Mouse (Mus musculus) cerebellum, adult 8-10 months (tissue): ENCODE measurements around the gene D11Wsu47e.
A peak's percentile ranks its signal among the peaks of the same experiment; 100 is the strongest.

Experiments
- DNase-seq: peaks from one replicate; pipeline ENCODE4 v3.0.0; 2022

The D11Wsu47e gene

DNA sequence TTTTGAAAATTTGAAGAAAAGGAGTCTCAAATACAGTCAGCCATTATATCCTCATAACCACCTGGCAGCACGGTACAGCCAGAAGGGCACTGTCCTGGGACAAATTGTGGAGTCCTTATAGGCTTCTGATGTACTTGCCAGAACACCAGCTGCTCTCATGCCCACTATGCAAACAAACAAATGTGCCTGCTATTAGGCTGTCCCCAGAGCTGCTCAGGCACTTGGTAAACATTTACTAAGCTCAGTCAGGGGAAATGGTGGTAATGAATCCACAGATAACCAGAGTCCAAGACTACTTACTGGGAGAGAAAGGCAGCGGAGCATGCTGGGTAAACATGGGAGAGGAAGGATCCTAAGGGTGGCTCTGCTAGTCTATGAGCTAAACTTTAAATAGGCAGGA is 17.1 kb upstream of the D11Wsu47e start:
- no peak for DNase-seq

DNA sequence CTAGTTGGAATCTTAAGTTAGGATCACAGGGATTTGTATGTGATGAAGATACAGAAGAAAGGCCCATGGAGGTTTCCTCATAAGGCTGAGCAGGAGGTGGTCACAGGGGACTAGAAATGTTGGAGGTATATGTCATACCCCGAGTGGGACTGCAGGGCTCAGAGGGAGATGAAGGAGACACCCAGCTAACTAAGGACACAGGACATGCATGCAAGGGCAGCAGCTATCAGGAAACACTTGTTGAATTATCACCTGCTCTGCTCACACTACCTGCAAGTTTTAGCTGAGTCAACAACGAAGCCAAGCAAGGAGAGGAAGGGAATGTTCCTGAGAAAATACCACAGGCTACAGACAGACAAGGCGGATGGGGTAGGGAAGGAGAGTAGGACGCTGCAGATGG is 16.5 kb upstream of the D11Wsu47e start:
- no peak for DNase-seq

DNA sequence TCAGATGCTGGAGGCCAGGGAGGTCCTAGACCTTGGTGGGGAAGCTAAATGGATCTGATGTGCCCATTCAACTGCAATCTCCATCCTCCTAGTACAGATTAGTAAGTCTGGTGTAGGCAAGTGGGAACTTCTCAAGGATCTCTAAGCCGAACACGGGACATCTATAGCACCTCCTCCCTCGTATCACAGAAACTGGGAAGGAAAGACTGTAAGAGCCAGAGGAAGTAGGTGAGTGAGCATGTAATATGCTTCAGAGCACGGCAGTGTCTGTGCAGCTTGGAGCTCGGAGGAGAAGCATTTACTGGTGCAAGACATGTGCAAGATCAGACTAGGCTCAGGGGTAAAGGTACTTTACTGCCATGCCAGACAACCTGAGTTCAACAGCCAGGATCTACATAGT is 15.4 kb upstream of the D11Wsu47e start:
- no peak for DNase-seq

DNA sequence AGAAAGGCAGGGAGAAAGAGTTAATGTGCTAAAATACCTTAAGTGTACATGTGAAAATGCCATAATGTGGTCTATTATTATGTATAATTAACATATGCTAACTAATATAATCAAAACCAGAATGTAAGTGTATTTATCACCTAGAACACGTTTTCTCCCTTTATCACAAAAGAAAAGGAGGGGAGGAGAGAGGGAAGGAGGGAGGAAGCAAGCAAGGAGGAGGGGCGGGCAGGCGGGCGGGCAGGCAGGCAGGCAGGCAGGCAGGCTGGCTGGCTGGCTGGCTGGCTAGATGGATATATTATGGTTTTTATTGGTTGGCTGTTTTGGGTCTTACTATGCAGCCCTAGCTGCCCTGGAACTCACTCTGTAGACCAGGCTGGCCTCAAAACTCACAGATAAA is 14.5 kb upstream of the D11Wsu47e start:
- DNase-seq: no peak

DNA sequence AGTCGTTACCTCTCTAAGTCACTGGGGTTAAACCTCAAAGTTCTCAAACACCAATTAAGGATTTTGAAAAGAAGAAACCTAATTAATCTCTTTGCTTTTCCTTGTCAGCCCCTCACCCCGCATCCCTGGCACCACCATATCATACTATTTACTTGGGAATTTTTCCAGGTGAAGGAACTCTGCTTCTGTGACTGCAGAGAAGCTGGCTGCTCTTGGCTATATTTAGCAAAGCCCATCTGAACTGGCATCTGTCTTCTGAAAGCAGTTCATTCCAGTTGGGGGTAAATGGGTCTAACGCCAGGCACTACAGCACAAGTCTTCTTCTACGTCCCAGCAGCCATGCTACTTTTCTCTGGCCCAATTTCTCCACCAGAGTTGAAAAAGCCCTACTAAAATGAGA is 10.6 kb upstream of the D11Wsu47e start:
- DNase-seq: no peak

DNA sequence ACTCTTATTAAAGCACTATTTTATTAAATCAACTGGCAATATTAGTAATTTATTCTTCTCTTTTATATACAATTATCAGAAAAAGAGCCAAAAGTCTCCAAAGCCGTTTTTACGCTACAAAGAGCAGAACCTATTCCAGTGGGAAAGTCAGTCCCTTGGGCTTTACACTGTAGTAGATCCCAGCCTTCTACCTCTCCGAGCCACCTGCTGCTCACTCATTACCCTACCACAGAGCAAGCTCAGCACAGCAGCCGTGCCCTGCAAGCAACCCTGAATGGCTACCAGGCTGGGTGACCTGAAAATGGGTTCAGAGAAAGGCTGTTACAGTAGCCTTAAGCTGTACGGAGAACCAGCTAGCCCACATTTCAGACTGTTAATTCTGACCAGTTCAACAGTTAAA is 9.6 kb upstream of the D11Wsu47e start:
- DNase-seq: no peak

DNA sequence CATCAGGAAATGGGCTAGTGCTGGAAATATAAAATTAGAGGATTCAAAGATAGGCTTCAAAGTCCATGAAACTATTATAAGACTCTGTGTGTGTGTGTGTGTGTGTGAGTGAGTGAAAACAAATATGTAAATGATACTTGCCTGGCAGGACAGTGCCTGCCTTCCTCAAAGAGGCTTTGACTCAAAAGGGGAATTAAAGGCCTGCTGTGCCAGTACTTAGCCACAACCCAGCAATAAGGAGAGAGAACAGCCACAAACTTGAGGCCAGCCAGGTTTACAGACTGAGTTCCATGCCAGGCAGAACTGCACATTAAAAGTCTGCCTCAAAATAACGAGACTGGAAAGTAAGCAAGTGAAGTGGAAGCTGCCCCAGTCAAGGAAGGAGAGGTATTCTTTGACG is 7.4 kb upstream of the D11Wsu47e start:
- DNase-seq: no peak

DNA sequence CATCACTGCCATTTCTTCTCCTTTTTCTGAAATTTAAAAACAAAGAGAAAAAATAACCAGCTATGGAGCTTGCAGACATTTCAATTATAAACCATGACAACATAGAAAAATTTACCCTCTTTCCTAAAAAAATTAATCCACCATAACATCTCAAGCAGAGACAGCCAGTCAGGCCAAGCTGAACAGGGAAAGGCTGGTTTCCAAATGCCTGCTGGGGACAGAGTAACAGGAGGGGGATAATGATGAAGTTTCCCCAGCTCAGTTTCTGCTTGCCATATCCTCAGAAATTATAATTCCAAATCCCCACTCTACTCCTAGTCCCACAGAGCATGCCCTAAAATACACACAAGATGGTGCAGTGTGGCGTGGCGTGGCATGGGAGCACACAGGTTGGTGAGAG is 6.8 kb upstream of the D11Wsu47e start:
- no peak for DNase-seq

DNA sequence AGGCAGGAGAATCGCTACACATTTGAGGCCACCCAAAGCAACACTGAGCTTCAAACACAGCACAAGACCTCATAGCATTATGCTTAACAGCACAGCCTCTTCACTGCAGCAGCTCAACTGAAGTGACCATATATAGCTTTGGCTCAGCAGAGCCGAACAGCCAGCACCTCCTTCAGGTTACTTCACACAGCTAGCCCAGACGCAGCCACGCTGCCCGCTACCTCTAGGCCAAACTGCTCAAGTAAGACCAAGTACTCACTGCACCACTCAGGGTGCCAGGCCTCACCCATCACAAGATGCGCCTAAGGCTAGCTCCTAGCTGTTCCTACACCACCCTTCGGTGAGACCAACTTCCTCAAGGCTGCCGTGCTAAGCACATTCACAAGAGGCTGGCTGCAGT is 5.8 kb upstream of the D11Wsu47e start:
- no peak for DNase-seq

DNA sequence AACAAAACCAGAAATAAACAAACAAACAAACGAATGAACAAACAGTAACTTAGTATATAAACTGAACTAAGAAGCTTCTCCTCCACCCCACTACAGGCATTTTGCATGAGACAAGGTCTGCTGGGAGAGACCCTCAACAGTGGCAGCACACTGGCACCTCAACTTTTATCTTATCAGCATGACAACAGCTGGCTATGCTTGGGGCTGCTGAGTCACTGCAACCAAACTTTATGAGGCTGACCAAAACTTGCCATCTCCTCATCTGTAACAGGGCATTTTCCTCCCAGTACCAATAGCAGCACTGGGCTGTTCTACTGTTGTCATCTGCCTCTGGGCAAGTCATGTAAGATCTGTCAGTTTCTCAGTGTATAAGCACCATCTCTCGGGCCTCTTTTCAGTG is 3.3 kb upstream of the D11Wsu47e start:
- no peak for DNase-seq

DNA sequence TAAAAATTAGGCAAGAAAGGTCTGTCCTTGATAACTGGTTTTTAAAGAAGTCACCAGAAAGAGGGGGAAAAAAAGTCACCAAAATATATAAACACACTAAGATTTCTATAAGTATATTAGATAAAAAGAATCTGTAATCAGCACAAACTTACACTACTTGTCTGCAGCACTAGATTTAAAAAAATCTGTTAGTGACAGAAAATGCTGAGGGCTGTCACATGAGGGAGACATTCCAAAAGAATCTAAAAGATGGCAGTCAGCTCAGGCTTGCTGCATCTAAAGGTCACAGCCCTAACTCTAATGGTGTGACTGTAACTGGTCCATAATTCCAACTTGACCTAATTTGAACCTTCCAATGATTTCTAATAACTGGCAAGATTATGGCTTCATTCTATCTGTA is 2.2 kb upstream of the D11Wsu47e start:
- DNase-seq: no peak

DNA sequence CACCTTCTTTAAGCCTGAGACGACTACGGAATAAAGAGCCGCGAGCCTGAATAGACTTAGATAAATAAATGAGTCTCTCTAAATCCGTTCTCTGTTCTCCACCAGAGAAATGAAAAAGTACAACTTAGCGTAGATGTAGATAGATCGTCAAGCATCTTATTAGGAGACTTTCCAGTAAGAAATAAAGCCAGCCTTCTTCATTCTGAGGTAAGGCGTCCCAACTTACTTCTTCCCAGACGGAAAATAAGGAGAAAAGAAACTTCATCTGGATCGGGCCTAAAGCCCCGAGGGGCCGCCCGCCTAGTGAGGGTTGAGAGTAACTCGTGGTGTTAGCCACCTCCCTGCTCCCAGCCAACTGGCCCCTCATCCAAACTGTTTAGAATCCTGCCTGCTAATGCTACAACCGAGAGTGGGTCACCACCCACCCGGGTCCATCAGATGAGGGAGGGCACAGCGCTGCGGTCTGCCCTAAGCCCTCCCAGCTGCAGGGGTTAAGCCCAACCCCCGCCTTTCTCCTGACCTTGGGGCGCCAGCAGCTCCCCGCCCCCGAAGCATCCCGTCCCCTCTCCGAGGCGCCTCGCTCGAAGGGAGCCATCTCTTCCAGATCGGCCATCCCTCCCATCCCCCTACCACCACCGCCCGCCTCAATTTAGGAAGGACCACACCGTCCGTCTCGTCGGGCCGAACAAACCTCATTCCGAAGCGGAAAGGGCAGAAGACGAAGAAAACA is 1.1 kb upstream of the D11Wsu47e start:
- DNase-seq: no peak

DNA sequence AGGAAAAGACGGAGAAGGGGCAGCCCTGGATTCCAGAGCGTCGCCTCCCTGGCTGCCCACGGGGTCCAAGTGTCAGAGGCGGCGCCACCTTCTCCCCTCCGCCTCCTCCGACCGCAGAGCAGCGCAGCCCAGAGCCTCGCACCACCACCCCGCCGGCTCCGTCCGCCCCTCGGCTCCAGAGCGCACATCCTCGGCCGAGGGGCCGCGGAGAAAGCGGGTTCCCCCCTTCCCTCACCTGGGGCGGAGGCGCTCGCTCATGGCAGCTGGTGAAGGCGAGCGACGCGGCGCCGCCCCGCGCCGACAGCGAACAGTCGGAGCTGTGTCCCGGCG is 620 bp upstream of the D11Wsu47e start:
- no peak for DNase-seq

DNA sequence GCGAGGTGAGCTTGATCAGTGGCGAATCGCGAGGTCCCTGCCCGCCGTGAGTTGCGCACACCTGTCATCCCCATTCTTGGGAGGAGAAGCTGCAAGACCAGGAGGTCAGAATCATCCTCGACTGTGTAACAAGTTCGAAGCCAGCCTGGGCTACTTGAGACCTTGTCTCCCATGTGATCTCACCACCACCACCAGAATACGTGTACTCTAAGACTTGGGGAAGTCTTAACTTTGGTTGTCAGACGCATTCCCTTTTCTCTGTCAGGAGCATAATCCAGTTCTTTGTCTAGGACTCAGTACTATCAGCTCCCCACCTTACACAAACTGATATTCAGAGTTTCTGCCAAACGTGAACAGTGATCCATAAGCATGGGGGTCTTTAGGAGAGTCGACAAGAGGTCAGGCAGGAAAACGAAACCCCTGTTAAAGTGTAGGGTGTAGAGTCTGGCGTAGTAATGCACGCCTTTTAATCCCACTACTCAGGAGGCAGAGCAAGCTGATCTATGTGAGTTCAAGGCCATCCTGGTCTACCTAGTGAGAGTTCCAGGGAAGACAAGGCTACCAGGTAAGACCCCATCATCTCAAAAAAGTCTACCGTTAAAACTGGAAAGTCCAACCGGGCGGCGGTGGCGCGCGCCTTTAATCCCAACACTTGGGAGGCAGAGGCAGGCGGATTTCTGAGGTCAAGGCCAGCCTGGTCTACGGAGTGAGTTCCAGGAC is 655 bp downstream of the D11Wsu47e start:
- no peak for DNase-seq

DNA sequence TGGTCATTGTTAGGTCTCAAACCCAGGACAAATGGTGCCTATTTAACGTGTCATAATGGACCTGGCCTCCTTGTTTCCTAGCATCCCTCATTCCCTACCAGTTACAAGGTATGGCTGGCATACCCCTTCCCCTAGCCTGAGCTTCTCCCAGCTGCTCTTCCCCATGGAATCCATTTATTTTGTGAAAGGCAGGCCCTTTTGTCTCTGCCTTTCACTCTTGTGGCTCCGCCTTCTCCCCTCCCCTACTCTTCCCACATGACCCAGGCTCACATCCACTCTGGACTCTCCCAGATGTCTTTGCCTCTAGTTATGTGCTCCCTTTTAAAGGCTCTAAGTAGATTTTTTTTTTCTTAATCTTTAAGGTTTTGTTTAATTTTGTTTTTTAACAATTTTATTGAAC is 2.8 kb downstream of the D11Wsu47e start:
- no peak for DNase-seq

DNA sequence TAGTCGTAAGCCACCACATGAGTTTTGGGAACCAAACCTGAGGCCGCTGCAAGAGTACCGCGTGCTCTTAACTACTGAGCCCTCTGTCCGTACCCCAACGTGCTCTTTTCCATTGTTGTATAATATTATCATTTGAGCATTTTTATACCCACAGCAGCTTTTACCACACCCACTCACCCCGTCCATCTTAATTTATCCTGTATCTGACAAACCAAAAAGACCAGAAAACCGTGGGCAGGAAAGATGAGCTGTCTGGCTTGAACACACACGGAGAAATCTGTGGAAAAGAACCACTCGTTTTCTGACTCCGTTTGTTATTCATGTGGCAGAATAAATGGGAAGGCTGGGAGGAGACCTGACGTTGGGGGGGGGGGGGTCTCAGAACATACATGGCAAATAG is 6.3 kb downstream of the D11Wsu47e start:
- no peak for DNase-seq

DNA sequence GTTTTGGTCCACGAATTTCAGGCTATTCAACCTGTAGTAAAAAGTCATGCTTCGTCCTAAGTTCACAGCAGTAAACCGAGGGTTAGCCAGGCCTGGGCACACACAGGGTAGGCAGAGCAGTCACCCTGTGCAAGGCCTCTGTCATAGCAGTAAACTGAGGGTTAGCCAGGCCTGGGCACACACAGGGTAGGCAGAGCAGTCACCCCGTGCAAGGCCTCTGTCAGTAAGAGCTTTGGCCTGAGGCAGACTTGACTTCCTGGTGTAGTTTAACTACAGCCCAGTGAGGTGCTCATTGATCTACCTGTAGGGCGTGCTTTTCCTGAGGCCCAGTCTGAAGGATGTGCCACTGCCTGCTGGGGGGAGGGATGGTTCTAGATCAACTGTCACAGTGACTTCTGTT is 7.1 kb downstream of the D11Wsu47e start:
- no peak for DNase-seq

DNA sequence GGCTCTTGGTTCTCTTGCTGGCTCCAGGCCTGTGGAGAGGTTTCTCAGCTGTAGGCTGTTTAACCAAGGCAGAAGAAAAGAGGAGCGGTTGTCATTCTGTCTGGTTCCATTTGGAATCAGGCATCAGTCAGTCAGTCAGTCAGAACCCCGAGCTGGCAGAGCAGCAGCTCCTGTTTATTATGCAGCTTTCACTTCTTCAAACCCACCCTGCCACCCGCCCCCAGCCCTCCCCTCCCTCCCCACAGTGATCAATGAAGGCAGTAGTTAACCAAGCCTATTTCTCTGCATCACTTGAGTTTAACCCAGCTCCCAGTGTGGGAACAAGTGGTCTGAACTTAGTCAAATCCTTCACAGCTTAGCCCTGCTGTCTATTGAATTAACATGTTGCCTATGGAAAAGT is 7.6 kb downstream of the D11Wsu47e start:
- DNase-seq: no peak

DNA sequence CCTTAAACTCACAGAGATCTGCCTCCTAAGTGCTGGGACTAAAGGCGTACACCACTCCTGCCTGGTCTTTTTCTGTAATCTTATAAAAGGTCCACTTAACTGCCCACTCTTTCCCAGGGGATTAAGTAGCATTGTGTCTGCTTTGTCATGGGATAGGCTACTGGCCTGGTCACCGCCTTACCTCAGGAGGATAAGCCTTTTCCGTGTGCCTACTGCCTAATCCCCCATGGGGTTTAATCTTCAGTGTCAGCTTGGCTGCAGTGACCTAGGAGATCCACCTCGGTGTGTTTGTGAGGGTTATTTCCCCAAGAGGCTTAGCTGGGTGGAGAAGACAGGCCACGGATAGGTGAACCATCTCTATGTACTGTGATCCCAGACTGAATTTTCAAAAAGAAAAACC is 13.4 kb downstream of the D11Wsu47e start:
- DNase-seq: no peak

DNA sequence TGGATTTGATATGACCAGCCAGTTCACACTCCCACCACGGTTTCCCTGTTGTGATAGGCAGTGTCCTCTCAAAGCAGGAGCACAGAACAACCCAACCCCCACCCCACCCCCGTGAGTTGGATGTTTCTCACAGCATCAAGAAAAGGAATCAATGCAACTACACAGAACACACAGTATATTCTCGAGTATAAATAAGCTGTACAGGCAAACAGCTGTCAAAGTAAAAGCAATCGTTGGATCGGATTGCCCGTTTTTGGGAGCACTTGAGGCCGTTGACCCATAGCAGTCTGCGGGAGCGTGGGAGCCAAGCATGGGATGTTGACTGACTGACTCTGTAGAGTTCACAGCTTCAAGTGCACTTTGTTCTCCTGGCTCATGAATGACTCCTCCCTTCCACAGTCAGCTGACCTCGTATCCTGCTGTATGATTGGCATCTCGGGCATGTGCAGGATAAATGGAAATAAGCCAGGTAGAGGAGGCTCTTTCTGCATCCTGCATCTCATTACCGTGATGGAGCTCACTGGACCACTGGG is 13.9 kb downstream of the D11Wsu47e start:
- no peak for DNase-seq

DNA sequence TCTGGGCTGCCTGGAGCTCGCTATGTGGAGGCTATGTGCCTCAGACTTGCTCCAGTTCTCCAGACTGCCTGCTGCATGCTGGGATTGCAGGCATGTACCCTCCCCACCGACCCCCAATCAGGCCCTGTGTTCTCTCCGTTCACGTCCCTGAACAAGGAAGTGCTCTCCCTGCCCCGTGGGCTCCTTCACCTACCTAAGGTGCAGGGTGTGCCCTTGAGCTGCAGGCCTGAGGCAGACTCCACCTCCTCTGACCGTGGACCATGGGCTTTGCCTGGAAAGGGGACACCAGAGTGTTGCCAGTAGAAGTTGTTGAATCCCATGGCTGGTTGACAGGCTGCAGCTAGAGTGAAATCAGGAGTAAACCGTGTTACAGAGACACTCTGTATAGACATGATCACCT is 15.4 kb downstream of the D11Wsu47e start:
- no peak for DNase-seq

DNA sequence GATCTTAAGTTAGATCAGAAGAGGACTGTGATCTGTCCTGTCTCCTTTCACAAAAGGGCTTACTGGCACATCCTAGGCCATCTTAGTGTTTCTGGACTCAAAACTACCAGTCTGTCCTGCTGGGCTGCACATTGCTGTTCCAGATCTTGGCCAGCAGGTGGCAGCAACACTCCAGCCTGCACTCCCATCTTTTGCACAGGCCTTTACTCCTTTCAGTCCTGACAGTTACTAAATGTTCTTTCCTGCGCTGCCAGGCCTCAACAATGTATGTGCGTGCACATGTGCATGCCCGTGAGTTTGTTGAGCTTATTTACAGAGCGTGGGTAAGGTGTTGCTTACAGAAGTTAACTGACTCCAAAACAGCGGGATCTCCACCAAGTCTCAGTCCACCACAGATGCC is 19.5 kb downstream of the D11Wsu47e start:
- DNase-seq: peak; percentile 78

DNA sequence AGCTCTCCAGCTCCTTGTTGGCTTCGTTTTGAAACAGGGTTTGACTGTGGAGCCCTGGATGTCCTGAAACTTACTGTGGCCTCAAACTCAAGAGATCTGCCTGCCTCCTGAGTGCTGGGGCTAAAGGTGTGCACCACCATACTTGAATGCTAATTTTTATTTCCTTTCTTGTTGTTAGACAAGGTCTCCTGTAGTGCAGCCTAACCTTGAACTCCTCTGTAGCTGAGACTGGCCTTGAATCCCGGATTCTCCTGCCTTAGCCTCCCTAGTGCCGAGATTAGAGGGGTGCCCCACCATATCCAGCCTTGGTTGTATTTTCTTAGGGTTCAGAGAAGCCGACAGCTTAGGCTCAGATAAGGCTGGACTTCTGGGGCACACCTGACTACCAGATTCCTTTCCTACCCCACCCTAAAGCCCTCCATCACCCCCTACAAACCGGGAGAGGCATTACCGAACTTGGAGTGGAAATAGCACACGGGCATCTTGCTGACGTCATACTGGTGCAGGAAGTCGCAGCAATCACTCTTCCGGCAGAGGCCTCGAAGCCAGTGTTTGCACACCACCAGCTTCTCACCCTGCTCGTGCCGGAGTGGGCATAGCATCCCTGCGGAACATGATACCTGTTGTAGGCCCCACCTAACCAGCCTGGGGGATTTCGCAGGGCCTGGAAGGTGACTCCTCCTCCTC is 21.9 kb downstream of the D11Wsu47e start:
- no peak for DNase-seq

DNA sequence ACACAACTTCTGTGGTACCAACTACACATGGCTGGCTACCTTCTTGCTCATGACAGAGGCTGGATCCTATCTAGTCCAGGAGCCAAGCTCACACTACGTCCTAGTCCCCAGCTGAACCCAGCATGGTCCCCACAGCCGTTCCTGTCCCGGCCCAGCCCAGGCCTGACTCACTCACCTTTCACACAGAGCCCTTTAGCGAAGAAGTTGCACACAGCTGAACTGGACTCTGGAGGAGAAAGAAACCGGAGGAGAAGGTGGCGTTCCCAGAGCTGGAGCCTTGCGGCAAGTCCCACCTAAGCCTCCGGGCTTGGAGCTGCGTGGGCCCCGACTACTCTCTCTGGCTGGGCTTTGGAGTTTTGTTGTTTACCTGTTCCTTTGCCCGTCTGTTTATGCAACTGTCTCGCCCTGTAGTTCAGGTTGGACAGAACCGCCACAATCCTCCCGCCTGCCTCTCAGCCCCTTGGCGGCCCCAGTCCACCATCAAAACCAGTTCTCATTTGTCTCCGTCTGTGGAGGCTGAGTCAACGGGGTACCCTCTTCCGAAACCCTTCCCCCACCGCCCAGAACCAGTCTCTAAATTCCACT is 24.5 kb downstream of the D11Wsu47e start:
- no peak for DNase-seq
